Mouse (Mus musculus) CH12.LX (cell line): Measurements from ENCODE around the gene Prn. TPM values are rescaled to one million over a fixed set of nuclear protein-coding genes. Genes with fewer than 3 reads are reported as not detected.
A peak's percentile ranks its signal among the peaks of the same experiment; 100 is the strongest.

Experiments
- DNase-seq: peaks from one replicate; pipeline ENCODE4 v3.0.0-alpha.2; 2013; ENCODE audit errors: extremely low read depth
- H3K27ac ChIP-seq: 2 replicates; pipeline ENCODE4 v1.5.1; 2012; ENCODE audit warnings: low read depth, mild to moderate bottlenecking, control low read depth, moderate library complexity; ENCODE audit not compliant: insufficient read depth
- H3K27me3 ChIP-seq: replicated peaks from 2 replicates; pipeline ENCODE3; 2012; ENCODE audit warnings: inconsistent platforms
- H3K36me3 ChIP-seq, 2 experiments: replicated peaks in 1 of 2; 2 replicates each; pipeline versions ENCODE3 to v1.6.1; 2012; ENCODE audit warnings: inconsistent platforms in 1 of 2, low read length in 1 of 2, mild to moderate bottlenecking in 1 of 2, mixed read lengths in 1 of 2, moderate library complexity in 1 of 2; ENCODE audit not compliant: control insufficient read depth in 1 of 2, insufficient read depth in 1 of 2
- H3K4me1 ChIP-seq, 2 experiments: 2 replicates each; pipeline ENCODE4 v1.6.1; 2012; ENCODE audit warnings: inconsistent platforms in 1 of 2, moderate library complexity in 1 of 2; ENCODE audit not compliant: insufficient read depth in 2 of 2, control insufficient read depth in 1 of 2
- H3K4me2 ChIP-seq: 2 replicates; pipeline ENCODE4 v1.6.1; 2012; ENCODE audit warnings: low read depth, mild to moderate bottlenecking, control low read depth; ENCODE audit not compliant: poor library complexity, insufficient read depth, severe bottlenecking
- H3K4me3 ChIP-seq, 3 experiments: fragments of 150-350 bp in 1 of 3; sonication (generic) in 1 of 3; replicated peaks in 1 of 3; 2 replicates each; pipeline versions ENCODE3 to v1.5.1; 2011 to 2012; ENCODE audit warnings: low read depth in 2 of 3, low read length in 2 of 3, mild to moderate bottlenecking in 2 of 3, moderate library complexity in 2 of 3, control low read depth in 1 of 3, improper control_type of control experiment in 1 of 3, inconsistent platforms in 1 of 3, mixed read lengths in 1 of 3; ENCODE audit not compliant: poor library complexity in 1 of 3
- H3K79me2 ChIP-seq: replicated peaks from 2 replicates; pipeline ENCODE4 v1.6.1; 2012; ENCODE audit warnings: mild to moderate bottlenecking, moderate library complexity; ENCODE audit not compliant: control insufficient read depth, poor library complexity, insufficient read depth, severe bottlenecking; ENCODE audit errors: extremely low read depth
- H3K9ac ChIP-seq: 2 replicates; pipeline ENCODE4 v1.6.1; 2012; ENCODE audit warnings: low read depth, mild to moderate bottlenecking, control low read depth, moderate library complexity; ENCODE audit not compliant: insufficient read depth
- H3K9me3 ChIP-seq: replicated peaks from 2 replicates; pipeline ENCODE3; 2012; ENCODE audit warnings: low read length, inconsistent platforms, mixed read lengths
- BHLHE40 ChIP-seq: IDR thresholded peaks from 2 replicates; pipeline ENCODE4 v1.6.1; 2011; ENCODE audit warnings: mild to moderate bottlenecking, low read depth, low read length, improper control_type of control experiment
- CHD1 ChIP-seq: IDR thresholded peaks from 2 replicates; pipeline ENCODE4 v1.6.1; 2012; ENCODE audit warnings: low read depth, low read length, improper control_type of control experiment, inconsistent platforms
- CHD2 ChIP-seq: IDR thresholded peaks from 2 replicates; pipeline ENCODE4 v1.6.1; 2011; ENCODE audit warnings: low read length, improper control_type of control experiment
- CTCF ChIP-seq, 2 experiments: IDR thresholded peaks in 1 of 2; conservative IDR thresholded peaks in 1 of 2; 2 replicates each; pipeline ENCODE4 v1.5.1; 2011 to 2012; ENCODE audit warnings: low read depth in 2 of 2, low read length in 2 of 2, improper control_type of control experiment in 1 of 2, inconsistent platforms in 1 of 2, mild to moderate bottlenecking in 1 of 2, moderate library complexity in 1 of 2
- E2F4 ChIP-seq: IDR thresholded peaks from 2 replicates; pipeline ENCODE4 v1.6.1; 2011; ENCODE audit warnings: low read depth, low read length, improper control_type of control experiment; ENCODE audit not compliant: insufficient replicate concordance
- ELF1 ChIP-seq: IDR thresholded peaks from 2 replicates; pipeline ENCODE4 v1.6.1; 2014; ENCODE audit warnings: low read depth, mild to moderate bottlenecking, inconsistent platforms, low read length, improper control_type of control experiment
- EP300 ChIP-seq: IDR thresholded peaks from 2 replicates; pipeline ENCODE4 v1.6.1; 2011; ENCODE audit warnings: low read length, improper control_type of control experiment
- ETS1 ChIP-seq: conservative IDR thresholded peaks from 2 replicates; pipeline ENCODE4 v1.6.1; 2012; ENCODE audit warnings: low read depth, mild to moderate bottlenecking, inconsistent platforms, low read length, improper control_type of control experiment, moderate library complexity
- GABPA ChIP-seq: IDR thresholded peaks from 2 replicates; pipeline ENCODE4 v1.6.1; 2012; ENCODE audit warnings: low read depth, low read length, improper control_type of control experiment, inconsistent platforms; ENCODE audit not compliant: insufficient replicate concordance
- HCFC1 ChIP-seq: IDR thresholded peaks from 2 replicates; pipeline ENCODE4 v1.6.1; 2012; ENCODE audit warnings: low read depth, mild to moderate bottlenecking, inconsistent platforms, low read length, improper control_type of control experiment
- IRF4 ChIP-seq: IDR thresholded peaks from 2 replicates; pipeline ENCODE4 v1.6.1; 2014; ENCODE audit warnings: low read depth, mild to moderate bottlenecking, inconsistent platforms, low read length, improper control_type of control experiment
- JUN ChIP-seq: IDR thresholded peaks from 2 replicates; pipeline ENCODE4 v1.6.1; 2011; ENCODE audit warnings: low read depth, mild to moderate bottlenecking, low read length, improper control_type of control experiment, moderate library complexity; ENCODE audit not compliant: insufficient read depth
- JUND ChIP-seq: conservative IDR thresholded peaks from 2 replicates; pipeline ENCODE4 v1.6.1; 2011; ENCODE audit warnings: low read depth, low read length, improper control_type of control experiment
- KAT2A ChIP-seq: IDR thresholded peaks from 2 replicates; pipeline ENCODE4 v1.6.1; 2012; ENCODE audit warnings: low read length, improper control_type of control experiment, inconsistent platforms; ENCODE audit not compliant: insufficient replicate concordance
- MAFK ChIP-seq: IDR thresholded peaks from 2 replicates; pipeline ENCODE4 v1.6.1; 2011; ENCODE audit warnings: low read length, improper control_type of control experiment; ENCODE audit not compliant: insufficient replicate concordance
- MAX ChIP-seq: IDR thresholded peaks from 2 replicates; pipeline ENCODE4 v1.6.1; 2011; ENCODE audit warnings: low read length, improper control_type of control experiment
- MAZ ChIP-seq: IDR thresholded peaks from 2 replicates; pipeline ENCODE4 v1.6.1; 2012; ENCODE audit warnings: low read depth, mild to moderate bottlenecking, inconsistent platforms, low read length, improper control_type of control experiment, moderate library complexity
- MEF2A ChIP-seq: IDR thresholded peaks from 2 replicates; pipeline ENCODE4 v1.6.1; 2014; ENCODE audit warnings: low read depth, mild to moderate bottlenecking, inconsistent platforms, low read length, improper control_type of control experiment, borderline replicate concordance
- MXI1 ChIP-seq: IDR thresholded peaks from 2 replicates; pipeline ENCODE4 v1.6.1; 2011; ENCODE audit warnings: mild to moderate bottlenecking, low read depth, low read length, improper control_type of control experiment
- MYC ChIP-seq: IDR thresholded peaks from 2 replicates; pipeline ENCODE4 v1.6.1; 2011; ENCODE audit warnings: low read depth, mild to moderate bottlenecking, improper control_type of control experiment, low read length
- NELFE ChIP-seq: IDR thresholded peaks from 2 replicates; pipeline ENCODE4 v1.6.1; 2011; ENCODE audit warnings: low read depth, low read length, improper control_type of control experiment
- NRF1 ChIP-seq: IDR thresholded peaks from 2 replicates; pipeline ENCODE4 v1.6.1; 2014; ENCODE audit warnings: low read depth, mild to moderate bottlenecking, inconsistent platforms, low read length, improper control_type of control experiment, moderate library complexity
- PAX5 ChIP-seq: IDR thresholded peaks from 2 replicates; pipeline ENCODE4 v1.6.1; 2012; ENCODE audit warnings: low read length, inconsistent platforms, mixed read lengths
- POLR2A ChIP-seq: IDR thresholded peaks from 2 replicates; pipeline ENCODE4 v1.6.1; 2011; ENCODE audit warnings: low read depth, mild to moderate bottlenecking, improper control_type of control experiment, low read length
- POLR2AphosphoS2 ChIP-seq: IDR thresholded peaks from 2 replicates; pipeline ENCODE4 v1.6.1; 2011; ENCODE audit warnings: low read depth, low read length, improper control_type of control experiment
- RAD21 ChIP-seq: IDR thresholded peaks from 2 replicates; pipeline ENCODE4 v1.6.1; 2011; ENCODE audit warnings: low read depth, mild to moderate bottlenecking, low read length, improper control_type of control experiment, moderate library complexity
- RCOR1 ChIP-seq: conservative IDR thresholded peaks from 2 replicates; pipeline ENCODE4 v1.6.1; 2012; ENCODE audit warnings: low read depth, mild to moderate bottlenecking, inconsistent platforms, low read length, improper control_type of control experiment
- SIN3A ChIP-seq: IDR thresholded peaks from 2 replicates; pipeline ENCODE4 v1.6.1; 2012; ENCODE audit warnings: low read length, improper control_type of control experiment, inconsistent platforms
- SMC3 ChIP-seq: IDR thresholded peaks from 2 replicates; pipeline ENCODE4 v1.6.1; 2011; ENCODE audit warnings: low read depth, low read length, improper control_type of control experiment
- TBP ChIP-seq: conservative IDR thresholded peaks from 2 replicates; pipeline ENCODE4 v1.6.1; 2011; ENCODE audit warnings: low read depth, low read length, improper control_type of control experiment
- TCF12 ChIP-seq: IDR thresholded peaks from 2 replicates; pipeline ENCODE4 v1.6.1; 2014; ENCODE audit warnings: low read depth, mild to moderate bottlenecking, inconsistent platforms, low read length, improper control_type of control experiment
- UBTF ChIP-seq: IDR thresholded peaks from 2 replicates; pipeline ENCODE4 v1.6.1; 2012; ENCODE audit warnings: low read depth, mild to moderate bottlenecking, inconsistent platforms, low read length, improper control_type of control experiment, moderate library complexity
- USF1 ChIP-seq: IDR thresholded peaks from 2 replicates; pipeline ENCODE4 v1.6.1; 2014; ENCODE audit warnings: low read depth, mild to moderate bottlenecking, inconsistent platforms, low read length, improper control_type of control experiment
- USF2 ChIP-seq: conservative IDR thresholded peaks from 2 replicates; pipeline ENCODE4 v1.6.1; 2011; ENCODE audit warnings: low read depth, low read length, improper control_type of control experiment
- ZC3H11A ChIP-seq: IDR thresholded peaks from 2 replicates; pipeline ENCODE4 v1.6.1; 2012; ENCODE audit warnings: low read depth, mild to moderate bottlenecking, inconsistent platforms, low read length, improper control_type of control experiment
- ZKSCAN1 ChIP-seq: IDR thresholded peaks from 2 replicates; pipeline ENCODE4 v1.6.1; 2012; ENCODE audit warnings: low read depth, inconsistent platforms, low read length, improper control_type of control experiment, borderline replicate concordance
- ZMIZ1 ChIP-seq: IDR thresholded peaks from 2 replicates; pipeline ENCODE4 v1.6.1; 2012; ENCODE audit warnings: low read depth, mild to moderate bottlenecking, inconsistent platforms, low read length, improper control_type of control experiment
- ZNF384 ChIP-seq: IDR thresholded peaks from 2 replicates; pipeline ENCODE4 v1.6.1; 2012; ENCODE audit warnings: low read depth, low read length, improper control_type of control experiment, inconsistent platforms
- dilution Hi-C: fragments of 300-500 bp; cut with MboI; formaldehyde crosslinking; loops from 2 replicates; pipeline ENCODE4 v1.14.3; 2020; ENCODE audit warnings: low sequenced_read_pairs; ENCODE audit not compliant: extremely low pct_unique_long_range_greater_than_20kb, extremely low pct_ligation_motif_present
- in situ Hi-C: fragments of 300-500 bp; cut with MboI; formaldehyde crosslinking; loops from 3 replicates; pipeline ENCODE4 v1.14.3; 2019; ENCODE audit warnings: low sequenced_read_pairs, low pct_ligation_motif_present, low pct_unique_long_range_greater_than_20kb, mixed read lengths
- polyA plus RNA-seq: library from polyadenylated mRNA; unstranded; fragments of >175 nt; gene quantifications from 2 replicates; pipeline ENCODE4 v1.2.1, GENCODE M21; 2012; ENCODE audit warnings: low read depth; ENCODE audit not compliant: insufficient read length
- total RNA-seq, 2 experiments: library from RNA; depleted of rRNA; stranded (reverse); fragments of 300-350 nt in 1 of 2; fragments of >200 nt in 1 of 2; gene quantifications; 2 replicates each; pipeline ENCODE4 v1.2.3; 2012 to 2014

Prn gene
- total and polyA plus RNA-seq, 3 experiments, result not detected

GRCm38 (mm10) chr2:132003916-132004315 is 94.2 kb downstream of the Prn start:
- Histone ChIP-seq H3K36me3 (peaks cover 63 to 84% of the 10 kb centered on the region in 2 experiments), H3K9ac (0 out of 2 replicates have a peak overlapping the region, but pooled peaks have one; percentile 28), H3K4me2 (peak overlapping the region; percentile 45; the same call in 1 of the 2 replicates), H3K4me1 (peaks cover 38 to 81% of the 10 kb centered on the region in 2 experiments), H3K4me3 (peak overlapping the region in 1 of 3 experiments; percentile 14), H3K9me3 (no peaks in the 10 kb centered on the region), H3K27me3 (no peaks in the 10 kb centered on the region), H3K27ac (peak overlapping the region; percentile 97), H3K79me2 (no peaks in the 10 kb centered on the region)
- dilution Hi-C loops (no loop called here), in situ Hi-C loops (loop anchor here (5.0 to 10.0 kb wide), 2 partner anchors 58 to 111 kb away; no protein-coding TSS in a partner anchor)
- TF ChIP-seq CHD2 (no peak), CHD1 (no peak), TBP (no peak), ZNF384 (no peak), JUND (no peak), ETS1 (peak; percentile 56), SMC3 (no peak), EP300 (peak; percentile 62; the same call in 1 of the 2 replicates), KAT2A (0 out of 2 replicates have a peak, but pooled peaks have one; percentile 34), RCOR1 (no peak), POLR2A (no peak), UBTF (no peak), MXI1 (peak; percentile 19; the same call in 1 of the 2 replicates), MEF2A (peak; percentile 12; the same call in 1 of the 2 replicates), USF1 (no peak; the same call in 1 of the 2 replicates), ZKSCAN1 (no peak), NELFE (no peak), BHLHE40 (peak; percentile 50), CTCF (conservative IDR thresholded peaks at IDR 0.05 in 1 of 2, IDR thresholded peaks at IDR 0.05 in 1 of 2; ENCODE audit: low read depth in 2 of 2, low read length in 2 of 2) (no peak), USF2 (0 out of 2 replicates have a peak, but pooled peaks have one; percentile 19), ELF1 (peak; percentile 31; the same call in 1 of the 2 replicates), MYC (peak; percentile 45; the same call in 1 of the 2 replicates), RAD21 (no peak), E2F4 (no peak), NRF1 (no peak), TCF12 (no peak), SIN3A (peak; percentile 44; the same call in 1 of the 2 replicates), POLR2AphosphoS2 (no peak), MAZ (peak; percentile 63; the same call in 1 of the 2 replicates), ZC3H11A (no peak), GABPA (no peak), PAX5 (no peak), MAFK (0 out of 2 replicates have a peak, but pooled peaks have one; percentile 26), IRF4 (peak; percentile 55; the same call in 1 of the 2 replicates), HCFC1 (no peak), ZMIZ1 (no peak), JUN (no peak), MAX (peak; percentile 93)
- DNase-seq, result peak; percentile 67
